Mouse (Mus musculus) lung, postnatal 4 days (tissue): ENCODE data around the gene Nudt11.
A peak's percentile ranks its signal among the peaks of the same experiment; 100 is the strongest.
"Not testable (repeated sequence)": the region's sequence is repeated elsewhere in the genome, so short reads cannot be mapped to it uniquely, and the experiment has no call there.

ENCODE experiments used
- DNase-seq, 2 experiments: peaks; one replicate each; pipeline ENCODE4 v3.0.0; 2021

The Nudt11 gene

DNA sequence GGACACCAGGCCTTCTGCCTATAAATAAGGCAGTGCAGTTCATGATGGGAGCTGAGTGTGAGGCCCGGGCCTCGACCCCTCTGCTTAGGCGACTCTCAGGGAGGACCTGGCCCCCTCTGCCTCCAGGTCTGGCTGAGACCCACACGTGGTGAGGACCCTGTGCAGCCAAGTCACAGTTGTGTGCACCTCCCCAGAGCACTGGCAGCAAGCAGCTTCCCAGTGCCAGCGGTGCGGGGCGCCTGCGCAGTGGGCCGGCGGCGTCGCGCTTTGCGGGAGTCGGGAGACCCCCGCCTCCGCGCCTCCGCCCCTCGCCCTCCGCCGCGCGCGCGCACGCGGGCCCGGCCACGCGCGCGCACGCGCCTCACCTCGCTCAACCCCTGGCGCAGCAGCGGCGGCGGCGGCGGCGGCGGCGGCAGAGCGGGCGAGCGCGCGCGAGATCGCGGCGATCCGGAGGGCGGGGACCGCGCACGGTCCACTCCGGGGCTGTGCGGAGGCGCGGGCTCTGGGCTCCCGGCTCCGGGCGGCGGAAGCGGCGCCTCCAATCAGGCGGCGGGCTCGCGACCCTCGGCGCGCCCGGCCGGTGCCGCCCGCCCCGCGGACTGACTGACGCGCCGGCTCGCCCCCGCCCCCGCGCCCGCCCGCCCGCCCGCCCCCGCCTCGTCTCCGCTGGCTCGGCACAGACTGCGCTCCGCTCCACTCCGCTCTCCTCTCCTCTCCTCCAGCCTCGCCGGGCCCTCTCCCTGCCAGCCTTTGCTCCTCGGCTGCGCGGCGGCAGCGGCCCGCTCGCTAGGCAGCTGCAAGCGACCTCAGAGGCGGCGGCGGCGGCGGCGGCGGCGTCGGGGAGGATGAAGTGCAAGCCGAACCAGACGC lies at the start of gene Nudt11:
TSS of gene Nudt11 (plus strand) at position 388 of the 870 bp plus-strand sequence.
- peak; percentile 14 to 28 for DNase-seq

GRCm38 (mm10) chrX:6047936-6048614 lies 822 bp downstream of the Nudt11 start:
- not testable (repeated sequence) for DNase-seq

DNA sequence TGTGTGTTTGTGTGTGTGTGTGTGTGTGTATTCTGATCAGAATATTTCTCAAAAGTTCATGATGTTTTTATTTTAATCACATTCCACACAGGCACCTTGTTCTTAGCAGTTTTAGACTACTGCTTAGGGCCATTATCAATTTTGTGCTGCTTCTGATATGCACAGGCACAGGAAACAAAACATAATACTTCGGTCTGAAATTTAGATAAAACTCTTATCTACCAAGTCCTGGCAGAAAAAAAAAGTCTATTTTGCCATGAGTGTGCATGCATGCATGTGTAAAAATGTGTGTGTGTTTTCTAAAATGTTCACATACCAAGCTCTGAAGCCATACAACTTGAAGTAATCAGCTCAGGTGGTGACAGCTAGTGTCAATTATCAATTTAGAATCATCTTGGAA lies 14.3 kb downstream of the Nudt11 start:
- DNase-seq = no peak

- no peak for DNase-seq
Measured at GRCm38 (mm10) chrX:6082954-6083680, 35.9 kb downstream of the Nudt11 start, which contains the start of gene AU022751. Gene AU022751, minus strand, starts transcription at chrX:6083419.

GRCm38 (mm10) chrX:6091547-6091946 lies 44.3 kb downstream of the Nudt11 start:
- no peak for DNase-seq

GRCm38 (mm10) chrX:6091996-6092757 lies 44.9 kb downstream of the Nudt11 start:
- DNase-seq = no peak
